Mouse (Mus musculus): ENCODE data around the gene Thbs4. TPM values are rescaled to one million over a fixed set of nuclear protein-coding genes. Genes with fewer than 3 reads are reported as not detected.

The Thbs4 gene
- polyA plus RNA-seq, 1 experiment from 2014 or later, result 3.9 TPM

DNA sequence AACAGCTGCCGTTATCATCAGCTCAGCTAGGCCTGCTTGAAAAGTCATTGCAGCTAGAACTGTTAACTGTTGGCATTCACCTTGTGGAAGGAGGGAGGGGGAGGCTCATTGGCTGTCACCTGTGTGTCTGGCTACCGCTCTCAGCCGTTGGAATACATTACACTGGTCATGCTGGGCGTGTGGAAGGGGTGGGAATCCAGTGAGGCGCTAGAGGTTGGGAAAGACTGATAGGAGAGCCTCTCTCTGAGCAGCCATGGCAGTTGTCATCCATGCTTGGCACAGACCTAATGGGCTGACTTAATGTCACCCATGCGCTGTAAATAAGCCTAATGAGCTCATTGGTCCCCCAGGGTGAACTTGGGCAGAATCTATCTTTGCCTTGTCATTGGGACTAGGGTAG is 62.8 kb downstream of the Thbs4 start:
- H3K4me3 ChIP-seq (ENCODE audit: low read depth, low read length), result no peak overlapping the region
- H3K27me3 ChIP-seq (ENCODE audit: control insufficient read depth, insufficient read depth, low read length), result no peaks in the 10 kb centered on the region
- DNase-seq (ENCODE audit: low spot score) (no peak), ATAC-seq (replicated peaks; ENCODE audit: insufficient number of reproducible peaks, low FRiP score, low TSS enrichment, low read depth) (no peak)
- no peak overlapping the region for H3K9ac ChIP-seq (replicated peaks; ENCODE audit: low read length)
- no peaks in the 10 kb centered on the region for H3K36me3 ChIP-seq (replicated peaks; ENCODE audit: control insufficient read depth, insufficient read depth, low read depth, low read length)
- no peaks in the 10 kb centered on the region for H3K4me1 ChIP-seq (ENCODE audit: control insufficient read depth, insufficient read depth, low read length)
- no peak overlapping the region for H3K4me2 ChIP-seq (ENCODE audit: low read depth, low read length)
- H3K9me3 ChIP-seq (replicated peaks; ENCODE audit: control insufficient read depth, low read length), result no peaks in the 10 kb centered on the region
- no peak overlapping the region for H3K27ac ChIP-seq (replicated peaks; ENCODE audit: low read depth, low read length)
- 79% methylated on average over 6 of the region's 6 CpGs for WGBS

DNA sequence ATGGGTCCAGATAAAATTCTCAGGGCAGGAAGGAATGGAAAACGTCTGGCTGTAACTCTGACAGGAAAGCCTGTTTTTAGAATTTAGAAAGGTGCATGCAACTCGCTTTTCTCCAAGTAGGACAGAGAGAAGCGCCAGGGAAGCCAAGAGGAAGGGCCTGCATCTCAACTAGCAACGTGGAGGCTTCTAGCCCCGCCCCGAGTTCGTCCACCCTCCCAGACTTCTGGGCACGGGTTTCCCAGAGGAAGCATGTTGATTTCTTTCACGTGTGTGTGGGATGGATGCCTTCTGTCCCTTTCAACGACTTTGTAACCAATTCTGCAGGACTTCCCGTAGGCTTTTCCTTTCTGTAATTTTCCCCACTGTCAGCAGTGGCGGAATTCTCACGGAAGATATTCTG is 64.8 kb downstream of the Thbs4 start:
- DNase-seq (ENCODE audit: low spot score), result no peak
- H3K4me2 ChIP-seq (ENCODE audit: low read depth, low read length), result no peak overlapping the region
- no peaks in the 10 kb centered on the region for H3K9me3 ChIP-seq (replicated peaks; ENCODE audit: control insufficient read depth, low read length)
- H3K4me1 ChIP-seq (ENCODE audit: control insufficient read depth, insufficient read depth, low read length), result no peaks in the 10 kb centered on the region
- no peak overlapping the region for H3K27ac ChIP-seq (replicated peaks; ENCODE audit: low read depth, low read length)
- no peak overlapping the region for H3K9ac ChIP-seq (replicated peaks; ENCODE audit: low read length)
- WGBS, result 59% methylated on average over 13 of the region's 13 CpGs
- ATAC-seq (replicated peaks; ENCODE audit: insufficient number of reproducible peaks, low FRiP score, low TSS enrichment, low read depth), result no peak
- H3K36me3 ChIP-seq (replicated peaks; ENCODE audit: control insufficient read depth, insufficient read depth, low read depth, low read length), result no peaks in the 10 kb centered on the region
- no peaks in the 10 kb centered on the region for H3K27me3 ChIP-seq (ENCODE audit: control insufficient read depth, insufficient read depth, low read length)
- no peak overlapping the region for H3K4me3 ChIP-seq (ENCODE audit: low read depth, low read length)

DNA sequence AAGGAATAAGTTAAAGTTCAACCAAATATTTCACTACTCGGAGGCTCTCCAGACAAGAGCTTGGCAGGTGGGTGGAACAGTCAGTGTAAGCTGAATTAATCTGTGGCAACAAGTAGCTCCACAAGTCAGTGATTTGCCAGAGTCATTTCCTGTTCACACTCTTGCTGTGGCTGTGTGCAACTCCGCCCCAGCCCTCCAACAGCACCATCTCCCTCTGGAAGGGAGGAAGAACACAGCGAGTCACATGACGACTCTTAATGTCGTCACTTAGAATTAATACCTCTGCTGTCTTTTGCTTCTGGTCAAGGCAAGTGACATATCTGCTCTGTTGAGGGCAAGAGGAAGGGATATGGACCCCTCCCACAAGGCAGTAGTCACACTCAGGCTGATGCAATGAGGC is 72.2 kb downstream of the Thbs4 start:
- no peak overlapping the region for H3K4me3 ChIP-seq (ENCODE audit: low read depth, low read length)
- ATAC-seq (replicated peaks; ENCODE audit: insufficient number of reproducible peaks, low FRiP score, low TSS enrichment, low read depth) (no peak), DNase-seq (ENCODE audit: low spot score) (no peak)
- no peaks in the 10 kb centered on the region for H3K36me3 ChIP-seq (replicated peaks; ENCODE audit: control insufficient read depth, insufficient read depth, low read depth, low read length)
- no peak overlapping the region for H3K4me2 ChIP-seq (ENCODE audit: low read depth, low read length)
- no peaks in the 10 kb centered on the region for H3K27me3 ChIP-seq (ENCODE audit: control insufficient read depth, insufficient read depth, low read length)
- WGBS, result 83% methylated on average over 5 of the region's 5 CpGs
- no peak overlapping the region for H3K9ac ChIP-seq (replicated peaks; ENCODE audit: low read length)
- H3K9me3 ChIP-seq (replicated peaks; ENCODE audit: control insufficient read depth, low read length), result no peaks in the 10 kb centered on the region
- no peak overlapping the region for H3K27ac ChIP-seq (replicated peaks; ENCODE audit: low read depth, low read length)
- no peaks in the 10 kb centered on the region for H3K4me1 ChIP-seq (ENCODE audit: control insufficient read depth, insufficient read depth, low read length)

DNA sequence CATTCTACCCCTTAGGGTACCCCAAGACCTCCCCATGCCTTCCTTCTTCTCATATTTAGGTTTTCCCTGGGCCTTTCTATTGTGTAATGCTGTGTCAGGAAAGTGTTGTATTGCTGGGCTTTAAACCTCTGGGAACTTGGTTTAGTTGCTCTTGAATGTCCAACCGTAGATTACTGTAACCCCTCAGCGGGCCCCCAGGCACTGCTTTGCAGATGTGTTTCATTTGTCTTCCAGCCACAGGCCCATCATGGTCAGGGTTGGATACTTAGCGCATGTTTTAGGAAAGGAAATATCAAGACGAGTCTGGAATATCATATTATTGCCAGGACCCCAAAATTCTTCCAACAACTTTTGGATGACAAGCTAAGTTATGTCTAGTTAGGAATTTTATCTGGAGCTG is 73.6 kb downstream of the Thbs4 start:
- H3K4me2 ChIP-seq (ENCODE audit: low read depth, low read length), result no peak overlapping the region
- ATAC-seq (replicated peaks; ENCODE audit: insufficient number of reproducible peaks, low FRiP score, low TSS enrichment, low read depth) (no peak), DNase-seq (ENCODE audit: low spot score) (no peak)
- 78% methylated on average over 4 of the region's 4 CpGs for WGBS
- no peaks in the 10 kb centered on the region for H3K4me1 ChIP-seq (ENCODE audit: control insufficient read depth, insufficient read depth, low read length)
- H3K27me3 ChIP-seq (ENCODE audit: control insufficient read depth, insufficient read depth, low read length), result no peaks in the 10 kb centered on the region
- H3K4me3 ChIP-seq (ENCODE audit: low read depth, low read length), result no peak overlapping the region
- no peak overlapping the region for H3K9ac ChIP-seq (replicated peaks; ENCODE audit: low read length)
- no peak overlapping the region for H3K27ac ChIP-seq (replicated peaks; ENCODE audit: low read depth, low read length)
- H3K9me3 ChIP-seq (replicated peaks; ENCODE audit: control insufficient read depth, low read length), result no peaks in the 10 kb centered on the region
- no peaks in the 10 kb centered on the region for H3K36me3 ChIP-seq (replicated peaks; ENCODE audit: control insufficient read depth, insufficient read depth, low read depth, low read length)

DNA sequence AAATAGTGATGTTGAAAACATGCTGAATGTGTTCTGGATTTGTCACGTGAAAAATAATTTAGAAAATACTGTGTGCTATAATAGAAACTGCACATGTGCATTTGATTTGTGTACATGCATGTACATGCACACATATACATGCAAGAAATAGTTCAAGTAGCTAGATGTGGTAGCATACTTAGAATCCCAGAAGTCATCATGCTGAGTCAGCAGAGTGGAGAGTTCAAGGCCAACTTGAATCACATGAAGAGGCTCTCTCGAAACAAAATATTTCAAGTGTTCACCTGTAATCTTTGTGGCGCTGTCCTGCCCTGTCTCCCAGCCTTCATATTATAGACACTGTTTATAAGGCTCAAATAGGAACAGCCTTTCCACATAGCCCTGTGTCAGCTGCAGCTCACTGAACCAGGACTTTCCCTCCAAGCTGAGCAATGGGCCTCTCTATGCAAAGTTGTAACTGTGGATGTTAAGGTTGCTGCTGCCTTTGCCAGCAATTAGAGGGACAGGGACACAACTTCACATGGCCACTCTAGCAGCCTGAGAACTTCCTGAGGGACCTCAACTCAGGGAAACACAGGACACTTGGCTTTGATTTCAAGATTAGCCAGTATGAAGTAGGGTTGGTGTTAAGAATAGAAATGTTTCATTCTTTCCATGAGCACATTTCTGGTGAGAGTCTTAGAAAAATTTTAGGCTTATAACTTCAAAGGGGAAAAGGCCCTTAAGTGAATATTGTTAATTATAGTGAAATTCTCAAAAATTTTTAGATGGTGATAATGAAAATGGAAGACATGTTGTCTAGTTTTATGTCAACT is 76.6 kb downstream of the Thbs4 start:
- no peak for DNase-seq (ENCODE audit: low spot score)
- no peak overlapping the region for H3K9ac ChIP-seq (replicated peaks; ENCODE audit: low read length)
- H3K4me3 ChIP-seq (ENCODE audit: low read depth, low read length), result no peak overlapping the region
- H3K4me2 ChIP-seq (ENCODE audit: low read depth, low read length), result no peak overlapping the region
- no peaks in the 10 kb centered on the region for H3K27me3 ChIP-seq (ENCODE audit: control insufficient read depth, insufficient read depth, low read length)
- no peaks in the 10 kb centered on the region for H3K9me3 ChIP-seq (replicated peaks; ENCODE audit: control insufficient read depth, low read length)
- ATAC-seq (replicated peaks; ENCODE audit: insufficient number of reproducible peaks, low FRiP score, low TSS enrichment, low read depth), result no peak
- H3K4me1 ChIP-seq (ENCODE audit: control insufficient read depth, insufficient read depth, low read length), result no peaks in the 10 kb centered on the region
- WGBS, result 92% methylated on average over 3 of the region's 3 CpGs
- no peak overlapping the region for H3K27ac ChIP-seq (replicated peaks; ENCODE audit: low read depth, low read length)
- no peaks in the 10 kb centered on the region for H3K36me3 ChIP-seq (replicated peaks; ENCODE audit: control insufficient read depth, insufficient read depth, low read depth, low read length)

DNA sequence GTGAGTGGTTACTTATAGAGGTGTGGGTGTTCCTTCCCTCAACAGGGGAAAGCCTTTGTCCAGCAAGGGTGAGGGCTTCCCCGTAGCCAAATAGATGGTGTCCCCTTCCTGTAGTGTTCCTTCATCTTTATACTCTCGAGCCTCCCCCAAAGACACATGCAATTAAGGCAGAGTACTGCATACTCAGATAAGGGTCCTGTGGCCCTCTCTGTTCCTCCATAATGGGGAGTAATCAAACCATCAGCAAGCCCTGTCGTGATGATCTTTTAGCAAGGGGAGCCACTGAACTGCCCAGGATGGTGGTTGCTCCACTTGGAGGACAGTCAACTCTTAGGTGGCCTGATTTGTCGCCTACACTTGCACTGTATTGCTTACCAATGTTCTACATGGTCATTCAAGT is 82.0 kb downstream of the Thbs4 start:
- Histone ChIP-seq H3K4me3 (ENCODE audit: low read depth, low read length) (no peak overlapping the region), H3K4me2 (ENCODE audit: low read depth, low read length) (no peak overlapping the region), H3K27me3 (ENCODE audit: control insufficient read depth, insufficient read depth, low read length) (no peaks in the 10 kb centered on the region), H3K4me1 (ENCODE audit: control insufficient read depth, insufficient read depth, low read length) (no peaks in the 10 kb centered on the region), H3K9ac (replicated peaks; ENCODE audit: low read length) (no peak overlapping the region), H3K27ac (replicated peaks; ENCODE audit: low read depth, low read length) (no peak overlapping the region), H3K36me3 (replicated peaks; ENCODE audit: control insufficient read depth, insufficient read depth, low read depth, low read length) (no peaks in the 10 kb centered on the region), H3K9me3 (replicated peaks; ENCODE audit: control insufficient read depth, low read length) (no peaks in the 10 kb centered on the region)
- no peak for ATAC-seq (replicated peaks; ENCODE audit: insufficient number of reproducible peaks, low FRiP score, low TSS enrichment, low read depth)
- no peak for DNase-seq (ENCODE audit: low spot score)
- 88% methylated on average over 4 of the region's 4 CpGs for WGBS

DNA sequence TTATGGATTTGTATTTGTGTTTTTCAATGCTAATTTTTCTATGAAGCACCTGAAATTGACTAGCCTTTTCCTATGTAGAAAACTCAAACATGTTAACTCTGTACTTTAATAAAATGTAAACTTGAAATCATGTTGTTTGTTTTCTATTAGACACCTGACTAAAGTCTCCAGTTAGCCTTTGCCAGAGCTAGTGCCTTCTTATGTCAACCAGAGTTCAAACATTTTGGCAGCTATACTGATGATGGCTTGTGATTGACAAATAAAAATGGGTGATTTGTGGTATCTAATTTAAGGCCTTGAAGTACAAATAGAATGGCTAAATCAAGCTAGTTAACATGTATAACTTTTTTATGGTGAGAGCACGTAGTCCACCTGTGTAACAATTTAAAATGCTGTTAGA is 82.8 kb downstream of the Thbs4 start:
- H3K27ac ChIP-seq (replicated peaks; ENCODE audit: low read depth, low read length), result no peak overlapping the region
- H3K9ac ChIP-seq (replicated peaks; ENCODE audit: low read length), result no peak overlapping the region
- no peak overlapping the region for H3K4me3 ChIP-seq (ENCODE audit: low read depth, low read length)
- no peaks in the 10 kb centered on the region for H3K9me3 ChIP-seq (replicated peaks; ENCODE audit: control insufficient read depth, low read length)
- 91% methylated on average over 1 of the region's 1 CpGs for WGBS
- no peak overlapping the region for H3K4me2 ChIP-seq (ENCODE audit: low read depth, low read length)
- ATAC-seq (replicated peaks; ENCODE audit: insufficient number of reproducible peaks, low FRiP score, low TSS enrichment, low read depth) (no peak), DNase-seq (ENCODE audit: low spot score) (no peak)
- H3K4me1 ChIP-seq (ENCODE audit: control insufficient read depth, insufficient read depth, low read length), result no peaks in the 10 kb centered on the region
- no peaks in the 10 kb centered on the region for H3K27me3 ChIP-seq (ENCODE audit: control insufficient read depth, insufficient read depth, low read length)
- H3K36me3 ChIP-seq (replicated peaks; ENCODE audit: control insufficient read depth, insufficient read depth, low read depth, low read length), result no peaks in the 10 kb centered on the region

DNA sequence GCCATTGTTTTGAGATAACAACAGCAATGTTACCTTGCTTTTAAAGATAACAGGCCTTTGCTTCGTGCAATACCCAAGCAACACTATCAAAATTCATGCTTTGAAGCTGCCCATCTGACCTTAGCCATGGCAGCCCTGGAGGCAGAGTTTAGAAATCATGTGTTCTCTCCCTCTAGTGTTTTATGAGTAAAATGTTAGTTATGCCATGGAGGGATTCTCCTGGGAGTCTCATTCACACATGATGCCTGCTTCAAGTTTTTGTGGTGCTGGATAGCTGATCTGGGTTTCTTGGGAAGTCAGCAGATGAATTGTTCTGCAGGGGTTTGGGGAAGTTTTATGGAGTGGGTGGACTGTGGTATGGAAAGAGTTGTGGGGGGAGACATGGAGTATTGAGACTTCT is 84.3 kb downstream of the Thbs4 start:
- H3K4me2 ChIP-seq (ENCODE audit: low read depth, low read length), result no peak overlapping the region
- H3K27me3 ChIP-seq (ENCODE audit: control insufficient read depth, insufficient read depth, low read length), result no peaks in the 10 kb centered on the region
- no peak for DNase-seq (ENCODE audit: low spot score)
- 68% methylated on average over 1 of the region's 1 CpGs for WGBS
- H3K27ac ChIP-seq (replicated peaks; ENCODE audit: low read depth, low read length), result no peak overlapping the region
- no peak overlapping the region for H3K9ac ChIP-seq (replicated peaks; ENCODE audit: low read length)
- H3K4me3 ChIP-seq (ENCODE audit: low read depth, low read length), result no peak overlapping the region
- ATAC-seq (replicated peaks; ENCODE audit: insufficient number of reproducible peaks, low FRiP score, low TSS enrichment, low read depth), result no peak
- no peaks in the 10 kb centered on the region for H3K36me3 ChIP-seq (replicated peaks; ENCODE audit: control insufficient read depth, insufficient read depth, low read depth, low read length)
- no peaks in the 10 kb centered on the region for H3K4me1 ChIP-seq (ENCODE audit: control insufficient read depth, insufficient read depth, low read length)
- no peaks in the 10 kb centered on the region for H3K9me3 ChIP-seq (replicated peaks; ENCODE audit: control insufficient read depth, low read length)
